Mouse (Mus musculus) cerebellum, adult (tissue): ENCODE measurements around the gene Ddo.

Experiments
- ATAC-seq: cut with Nextera tagmentation; 2 replicates; pipeline ENCODE4 v1.9.2; 2017; ENCODE audit warnings: mild to moderate bottlenecking, moderate library complexity, mixed read lengths; ENCODE audit not compliant: insufficient number of reproducible peaks, low FRiP score, low TSS enrichment

Ddo gene

DNA sequence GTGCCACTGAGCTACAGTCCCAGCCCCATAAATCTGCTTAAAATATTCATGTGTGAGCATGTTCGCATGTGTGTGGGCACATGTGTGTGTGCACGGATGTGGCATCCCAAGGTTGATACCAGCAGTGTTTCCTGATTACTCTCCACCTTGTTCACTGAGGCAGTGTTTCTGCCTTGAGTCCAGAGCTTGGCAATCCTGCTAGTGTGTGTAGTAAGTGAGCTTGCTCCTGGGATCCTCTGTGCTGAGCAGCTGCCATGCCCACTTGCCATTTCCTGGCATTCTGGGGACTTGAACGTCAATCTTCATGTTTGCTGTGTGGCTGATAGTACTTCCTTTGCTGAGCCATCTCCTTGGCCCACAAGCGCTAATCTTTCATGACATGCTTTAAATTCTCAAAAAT is 85.3 kb downstream of the Ddo start:
- ATAC-seq, result no peak

DNA sequence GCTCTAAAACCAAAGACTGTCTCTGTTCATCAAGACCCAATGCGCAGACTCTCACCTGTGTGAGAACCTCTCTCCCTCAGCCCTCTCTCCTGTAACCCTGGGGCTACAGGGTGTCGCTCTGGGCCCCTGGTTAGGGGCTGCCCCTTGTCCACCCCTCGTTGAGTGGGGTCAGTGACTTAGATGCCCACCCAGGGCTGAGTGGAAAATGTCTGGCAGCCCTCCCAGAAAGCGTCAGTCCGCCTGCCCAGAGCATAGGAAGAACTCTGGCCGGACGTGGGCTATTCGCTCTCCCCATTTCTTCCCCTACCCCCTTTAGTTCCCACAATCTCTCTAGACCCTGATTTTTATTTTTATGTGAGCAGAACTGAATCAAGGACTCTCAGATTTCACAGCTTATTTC is 86.5 kb downstream of the Ddo start:
- ATAC-seq, result no peak

DNA sequence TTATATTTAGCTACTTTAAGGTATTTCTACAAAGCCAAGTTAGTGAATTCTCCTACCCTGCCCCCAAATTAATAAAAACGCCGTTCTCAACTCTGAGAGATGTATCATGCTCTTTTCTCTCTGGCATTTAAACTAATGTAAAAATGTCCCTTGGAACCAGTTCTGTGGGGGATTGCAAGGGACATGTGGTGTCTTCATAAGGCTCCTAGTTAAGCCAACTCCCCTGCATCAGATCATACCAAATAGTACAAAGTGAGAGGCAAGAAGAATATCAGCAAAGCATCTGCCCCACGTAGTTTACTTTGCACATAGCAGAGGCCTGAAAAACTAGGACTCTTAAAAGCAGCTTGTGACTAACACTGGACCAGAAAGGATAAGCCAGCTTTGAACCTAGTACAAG is 86.9 kb downstream of the Ddo start:
- no peak for ATAC-seq

DNA sequence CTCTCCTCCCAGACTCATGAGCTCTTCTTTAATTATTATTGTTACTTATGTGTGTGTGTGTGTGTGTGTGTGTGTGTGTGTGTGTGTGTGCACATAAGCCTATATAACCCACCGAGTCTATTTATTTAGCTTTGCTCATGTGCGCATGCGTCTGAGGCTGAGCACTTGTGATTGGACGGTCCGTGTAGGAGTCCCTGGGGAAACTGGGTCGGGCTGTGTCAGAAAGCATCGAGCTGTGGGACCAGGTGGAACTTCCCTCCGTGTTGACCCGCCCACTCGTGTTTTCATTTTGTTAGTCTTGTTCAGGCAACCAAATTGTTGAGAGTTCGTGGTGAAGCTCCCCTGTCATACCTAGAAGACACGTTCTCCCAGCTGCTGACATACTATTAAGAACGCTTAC is 88.6 kb downstream of the Ddo start:
- no peak for ATAC-seq

DNA sequence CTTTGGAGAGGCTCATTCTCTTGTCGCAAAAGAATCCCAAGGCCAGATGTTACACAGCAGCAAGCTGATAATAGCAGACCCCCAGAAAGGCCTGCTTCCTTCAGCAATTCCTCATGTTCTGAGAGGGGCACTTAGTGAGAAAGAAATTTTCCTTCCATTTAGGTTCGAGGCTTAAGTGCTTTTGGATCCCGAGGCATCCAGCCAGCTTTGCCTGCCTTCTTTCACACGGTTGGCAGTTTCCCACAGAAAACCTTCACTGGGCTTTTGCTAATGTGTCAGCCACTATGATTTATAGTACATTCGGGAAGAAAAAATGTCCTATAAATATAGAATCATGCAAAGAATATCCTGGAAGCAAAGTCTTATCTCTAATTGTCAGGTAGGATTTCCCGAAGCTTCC is 89.3 kb downstream of the Ddo start:
- ATAC-seq, result no peak

DNA sequence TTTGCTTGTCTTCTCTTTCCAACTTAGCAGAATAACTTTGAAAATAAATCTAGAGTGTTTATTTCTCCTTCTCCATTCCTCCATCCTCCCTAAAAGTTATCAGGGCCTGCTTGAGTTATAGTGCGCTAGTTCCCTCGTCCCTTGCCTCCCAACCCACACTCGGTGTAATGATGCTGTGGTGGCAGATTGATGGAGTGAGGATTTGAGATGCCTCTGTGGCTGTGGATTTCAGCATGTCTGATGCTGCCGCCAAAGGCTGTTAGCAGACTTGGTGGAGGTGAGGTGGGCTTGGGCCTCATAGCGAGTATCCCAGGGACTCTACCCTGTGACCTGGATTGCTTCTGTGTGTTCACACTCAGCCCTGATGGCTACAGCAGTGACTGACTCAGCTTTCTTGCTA is 91.1 kb downstream of the Ddo start:
- no peak for ATAC-seq

DNA sequence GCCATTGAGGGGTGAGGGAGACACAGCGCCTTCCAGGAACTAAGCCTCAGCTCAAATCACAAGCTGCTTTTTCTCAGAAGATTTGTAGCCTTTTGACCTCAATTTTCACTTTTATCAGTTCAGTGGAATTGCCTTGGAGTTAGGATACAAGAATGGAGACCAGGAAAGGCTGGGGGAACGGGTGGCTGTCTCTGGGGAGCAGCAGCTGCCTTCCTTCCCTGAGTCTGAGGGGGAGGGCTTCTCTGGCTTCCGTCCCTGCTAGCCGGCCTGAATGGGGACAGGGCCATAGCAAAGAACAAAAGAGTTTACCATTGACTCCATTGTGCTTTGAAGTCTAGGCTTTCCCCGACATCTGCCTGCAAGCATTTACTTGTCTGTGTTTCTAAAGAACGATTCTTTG is 94.5 kb downstream of the Ddo start:
- ATAC-seq, result no peak

DNA sequence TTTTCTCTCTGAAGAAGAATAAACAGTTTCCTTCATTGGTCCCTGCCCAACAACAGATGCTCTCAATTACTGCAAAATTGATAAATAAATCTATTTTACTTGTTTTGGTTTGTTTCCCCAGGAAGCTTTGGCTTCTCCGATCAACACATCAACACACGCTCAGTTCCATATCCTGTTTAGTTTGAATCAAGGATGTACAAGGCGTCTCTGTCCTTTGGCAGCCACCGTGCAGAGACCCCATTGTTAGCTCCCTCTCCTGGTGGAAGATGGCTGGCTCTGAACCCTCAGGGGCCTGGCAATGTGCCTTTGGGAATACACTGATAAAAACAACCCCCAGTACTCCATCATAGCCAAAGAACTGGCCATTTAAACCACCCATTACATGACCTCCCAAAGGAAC is 95.3 kb downstream of the Ddo start:
- no peak for ATAC-seq

DNA sequence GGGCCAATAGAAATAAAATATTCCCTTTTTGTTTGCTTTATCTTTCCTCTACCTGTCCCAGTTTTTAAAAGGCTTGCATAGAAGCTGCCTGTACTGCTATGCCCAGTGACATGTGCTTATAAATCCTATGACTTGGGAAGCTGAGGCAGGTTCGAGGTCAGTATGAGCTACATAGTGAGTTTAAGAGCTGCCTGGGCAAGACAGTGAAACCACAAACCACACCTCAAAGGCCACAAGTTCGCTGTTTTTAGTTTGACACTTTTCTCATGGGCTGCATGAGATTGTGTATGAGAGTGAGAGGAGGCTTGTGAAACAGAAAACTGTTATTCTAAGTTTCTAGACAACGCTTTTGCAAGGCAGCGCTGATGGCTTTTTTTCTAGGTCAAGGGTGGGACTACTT is 95.7 kb downstream of the Ddo start:
- ATAC-seq, result no peak

DNA sequence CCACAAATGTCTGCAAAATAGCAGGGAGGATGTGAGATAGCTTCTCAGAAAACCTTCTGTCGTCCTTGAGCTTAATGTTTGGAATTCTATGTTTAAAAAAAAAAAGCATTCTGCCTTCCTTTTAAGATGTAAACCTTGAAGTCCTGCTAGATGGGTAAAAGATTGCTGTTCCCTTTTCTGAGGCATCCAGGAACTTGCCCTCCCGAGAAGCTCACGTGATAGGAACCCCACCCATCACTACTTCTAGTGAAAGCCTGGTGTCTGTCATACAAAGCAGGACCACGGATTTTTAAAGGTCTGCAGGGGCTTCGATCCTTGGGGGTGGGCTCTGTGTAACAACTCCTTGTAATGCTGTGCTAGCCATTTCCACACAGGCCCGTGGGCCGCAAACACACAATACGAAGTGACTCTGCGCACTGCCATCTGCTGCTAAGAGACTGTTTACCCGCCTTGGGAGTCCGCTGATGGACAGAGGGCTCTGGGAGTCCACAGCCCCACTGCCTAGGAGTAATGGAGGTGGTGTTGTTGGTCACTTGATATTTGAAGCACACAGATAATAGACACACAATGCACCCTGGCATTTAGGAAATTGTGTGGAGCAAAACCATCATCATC is 96.6 kb downstream of the Ddo start:
- ATAC-seq, result no peak

DNA sequence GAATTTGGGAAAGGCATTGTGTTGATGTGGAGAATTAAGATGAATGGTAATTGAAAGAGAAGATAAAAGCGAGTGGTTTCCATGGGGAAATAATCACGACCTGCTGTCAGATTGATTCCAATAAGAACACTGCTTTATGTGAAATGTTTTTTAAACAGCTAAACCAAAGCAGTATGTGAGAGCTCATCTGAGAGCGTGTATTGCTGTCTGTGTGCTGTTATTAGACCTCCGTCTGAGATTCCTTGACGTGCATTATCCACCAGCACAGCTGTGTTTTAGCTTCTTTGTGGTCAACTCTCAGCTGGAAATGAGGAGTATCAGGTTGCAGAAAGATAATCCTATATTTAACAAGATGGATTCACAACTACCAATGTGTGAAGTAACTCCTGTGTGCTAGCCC is 97.2 kb downstream of the Ddo start:
- ATAC-seq, result no peak

DNA sequence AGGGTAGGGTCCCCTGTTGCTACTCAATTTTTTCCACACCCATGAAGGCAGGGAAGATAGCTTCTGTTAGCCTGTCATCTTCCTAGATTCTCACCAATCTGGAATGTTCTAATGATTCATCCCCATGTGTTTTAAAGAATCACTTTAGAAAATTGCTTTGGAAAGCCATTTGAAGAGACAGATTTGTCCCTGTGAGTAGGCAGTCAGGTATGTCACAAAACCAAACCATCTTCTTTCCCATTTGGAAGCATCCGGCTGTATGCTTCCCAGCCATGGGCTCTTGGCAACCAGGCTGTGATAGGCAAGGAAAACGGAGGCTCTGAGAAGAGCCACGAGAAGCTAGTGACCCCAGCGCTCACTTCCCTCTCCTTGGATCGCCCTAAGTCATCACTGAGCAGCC is 100.4 kb downstream of the Ddo start:
- no peak for ATAC-seq
